In the genomic region with DNA sequence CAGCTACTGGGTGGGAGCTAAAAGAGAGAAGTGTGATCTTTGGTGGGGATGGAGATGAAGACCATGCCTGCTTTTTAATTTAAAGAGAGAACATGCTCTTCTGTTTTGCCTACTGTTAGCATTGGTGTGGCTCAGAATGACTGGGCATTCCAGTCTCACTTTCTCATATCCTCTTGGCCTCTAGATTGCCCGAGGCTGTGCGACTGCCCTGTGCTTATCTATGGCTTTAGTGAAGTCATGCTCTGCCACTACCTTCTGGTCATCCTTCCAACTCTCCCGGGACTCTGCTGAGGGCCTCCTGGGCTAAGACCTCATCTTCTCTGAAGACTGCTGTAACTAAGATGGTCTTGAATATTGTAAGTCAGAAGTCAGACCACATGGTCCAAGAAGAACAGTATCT, we compare ENCODE assay signal across 17 mouse cellular contexts.
"Had no signal": no experiment of that assay in that cellular context is flagged by ENCODE, and none has a peak within 500 bp of the region (broad histone marks: within the 10 kb centered on the region; RNA-seq: fewer than 3 reads in every experiment).

No protein-coding gene starts in this region.

- H3K4me3 ChIP-seq: layer of hippocampus, adult 2 months; limb, embryonic 10.5 days; limb, embryonic 13.5 days; liver, embryonic 12.5 days; liver, embryonic 15.5 days; neural tube, embryonic 13.5 days had no signal

- H3K4me1 ChIP-seq: limb, embryonic 10.5 days; limb, embryonic 13.5 days; liver, embryonic 12.5 days; liver, embryonic 15.5 days; neural tube, embryonic 13.5 days had no signal

- DNase-seq: kidney, adult 18-20 months; kidney, postnatal 25 days; layer of hippocampus, adult 9-11 months; liver; lung, adult 18-20 months; lung, postnatal 14 days; lung, postnatal 4 days; midbrain, embryonic 14.5 days; thymus, adult 2 months; thymus, postnatal 14 days; thymus, postnatal 4 days had no signal
